Mouse (Mus musculus): ENCODE results near the gene Hmga1b. TPM values are rescaled to one million over a fixed set of nuclear protein-coding genes. Genes with fewer than 3 reads are reported as not detected.
"Not testable (repeated sequence)": the region's sequence is repeated elsewhere in the genome, so short reads cannot be mapped to it uniquely, and the experiment has no call there.

The Hmga1b gene
- total and polyA plus RNA-seq, 2 experiments from 2014 or later: 0.95 to 1.6 TPM

DNA sequence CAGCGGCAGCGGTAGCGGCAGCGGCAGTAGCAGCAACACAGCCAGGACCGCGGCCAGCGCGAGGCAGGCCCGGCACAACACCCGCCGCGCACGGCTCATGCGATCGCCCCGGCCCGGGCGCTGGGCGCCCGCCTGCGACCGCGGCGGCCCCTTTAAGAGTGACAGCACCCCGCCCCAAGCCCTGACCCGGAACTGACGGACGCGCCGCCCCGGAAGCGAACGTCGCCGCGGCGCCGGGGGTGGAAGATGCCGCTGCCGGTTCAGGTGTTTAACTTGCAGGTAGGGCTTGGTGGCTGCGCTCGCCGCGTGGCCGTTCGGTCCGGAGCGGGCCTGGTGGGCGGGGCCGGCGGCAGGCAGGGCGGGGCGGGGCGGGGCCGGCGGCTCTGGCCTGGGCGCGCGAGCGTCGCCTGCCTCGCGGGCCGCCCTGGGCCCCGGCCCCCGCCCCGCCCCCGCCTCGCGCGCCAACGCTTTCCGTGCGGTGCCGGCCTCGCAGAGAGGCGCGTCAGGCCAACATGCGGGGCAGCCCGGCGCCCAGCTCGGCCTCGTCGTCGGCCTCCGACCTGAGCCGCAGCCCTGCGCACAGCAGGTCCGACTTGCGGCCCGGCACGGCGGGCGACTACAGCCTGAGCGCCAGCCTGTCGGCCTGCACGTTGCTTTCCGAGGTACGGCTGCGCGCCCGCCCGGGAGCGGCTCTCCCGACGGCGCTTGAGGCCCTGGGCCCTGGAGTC is 21.6 kb downstream of the Hmga1b start, which contains the start of the genes Rfng and Gps1:
Gene Rfng (minus strand): TSS at position 144 of the 728 bp plus-strand sequence.
Gene Gps1 (plus strand): TSS at position 209 of the 728 bp plus-strand sequence.
- peak; percentile 95 for ATAC-seq
- peaks cover 52% of the 10 kb centered on the region for H3K36me3 ChIP-seq (ENCODE audit: insufficient read depth)
- WGBS: 3% methylated on average over 96 of the region's 107 CpGs

DNA sequence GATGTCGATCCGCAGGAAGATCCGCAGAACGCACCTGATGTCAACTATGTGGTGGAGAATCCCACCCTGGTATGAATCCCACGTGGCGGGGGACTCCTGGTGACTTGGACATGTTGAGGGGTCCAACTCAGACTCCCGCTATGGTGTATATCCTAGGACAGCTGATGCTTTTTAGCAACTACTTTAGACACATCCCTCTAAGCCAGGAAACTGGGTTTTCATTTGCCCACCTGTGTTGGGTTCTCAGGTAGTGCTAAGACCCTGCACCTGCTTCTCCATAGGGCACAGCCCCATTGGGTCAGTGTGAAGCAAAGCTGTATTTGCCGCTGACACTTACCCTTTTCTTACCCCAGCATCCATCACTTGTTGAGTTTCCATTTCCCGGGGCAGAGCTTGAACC is 22.6 kb downstream of the Hmga1b start:
- Histone ChIP-seq H3K36me3 (ENCODE audit: insufficient read depth) (peaks cover 57% of the 10 kb centered on the region), H3K9ac (peak overlapping the region; percentile 97), H3K4me3 (ENCODE audit: low read depth, low read length) (peak overlapping the region; percentile 88), H3K4me2 (ENCODE audit: low read depth) (peak overlapping the region; percentile 89), H3K4me1 (ENCODE audit: insufficient read depth) (peaks cover 9% of the 10 kb centered on the region), H3K27ac (ENCODE audit: low read depth, low read length) (no peak overlapping the region), H3K9me3 (ENCODE audit: low read length) (no peaks in the 10 kb centered on the region), H3K27me3 (ENCODE audit: insufficient read depth, low read length) (no peaks in the 10 kb centered on the region)
- no peak for TF ChIP-seq CTCF (IDR thresholded peaks at IDR 0.05; ENCODE audit: low read depth)
- DNase-seq (no peak), ATAC-seq (no peak)
- 35% methylated on average over 9 of the region's 9 CpGs for WGBS

More for the DNA sequence above, 21.6 kb downstream of the Hmga1b start, which contains the start of the genes Rfng and Gps1:
- Histone ChIP-seq H3K9ac (peak within 1 kb of the TSS; percentile 97), H3K27me3 (ENCODE audit: insufficient read depth, low read length) (no peaks in the 10 kb centered on the region), H3K4me3 (ENCODE audit: low read depth, low read length) (peak within 1 kb of the TSS; percentile 88), H3K4me1 (ENCODE audit: insufficient read depth) (peaks cover 9% of the 10 kb centered on the region), H3K27ac (ENCODE audit: low read depth, low read length) (peak within 1 kb of the TSS; percentile 83), H3K9me3 (ENCODE audit: low read length) (no peaks in the 10 kb centered on the region), H3K4me2 (ENCODE audit: low read depth) (peak within 1 kb of the TSS; percentile 89)
- TF ChIP-seq CTCF (IDR thresholded peaks at IDR 0.05; ENCODE audit: low read depth): no peak
- peak; percentile 84 for DNase-seq

- not testable (repeated sequence) for DNase-seq, ATAC-seq
- H3K36me3 ChIP-seq (ENCODE audit: insufficient read depth): peaks cover 73% of the 10 kb centered on the region
These were observed 25.9 kb downstream of the Hmga1b start for GRCm38 (mm10) chr11:120788460-120788859.

DNA sequence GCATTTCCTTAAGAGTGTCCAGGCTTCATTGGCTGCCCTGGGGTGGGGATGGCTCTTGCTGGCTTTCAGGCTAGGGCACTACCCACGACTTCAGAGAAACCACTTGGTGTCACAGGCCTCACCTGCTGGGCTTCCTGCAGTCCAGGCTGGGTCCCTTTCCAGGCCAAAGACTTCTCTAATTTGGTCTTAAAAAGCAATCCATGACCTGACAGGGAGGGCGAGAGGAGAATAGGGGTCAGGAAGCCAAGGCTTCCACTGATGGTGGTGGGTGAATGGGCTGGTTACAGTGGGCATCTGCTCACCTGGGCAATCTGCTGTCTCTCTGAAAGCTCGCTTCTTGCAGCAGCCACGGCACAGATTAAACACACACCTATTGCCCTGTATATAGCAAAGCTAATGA is 26.8 kb downstream of the Hmga1b start:
- no peak for DNase-seq
- Histone ChIP-seq H3K4me3 (ENCODE audit: low read depth, low read length) (no peak overlapping the region), H3K27ac (ENCODE audit: low read depth, low read length) (no peak overlapping the region), H3K9me3 (ENCODE audit: low read length) (no peaks in the 10 kb centered on the region), H3K4me1 (ENCODE audit: insufficient read depth) (peaks cover 6% of the 10 kb centered on the region), H3K4me2 (ENCODE audit: low read depth) (no peak overlapping the region), H3K36me3 (ENCODE audit: insufficient read depth) (peaks cover 79% of the 10 kb centered on the region), H3K27me3 (ENCODE audit: insufficient read depth, low read length) (no peaks in the 10 kb centered on the region), H3K9ac (no peak overlapping the region)
- no peak for TF ChIP-seq CTCF (IDR thresholded peaks at IDR 0.05; ENCODE audit: low read depth)
- WGBS: 91% methylated on average over 4 of the region's 4 CpGs
- ATAC-seq: no peak

More at GRCm38 (mm10) chr11:120788460-120788859, 25.9 kb downstream of the Hmga1b start:
- H3K4me2 ChIP-seq (ENCODE audit: low read depth); H3K27ac ChIP-seq (ENCODE audit: low read depth, low read length); H3K4me1 ChIP-seq (ENCODE audit: insufficient read depth); H3K9ac ChIP-seq; H3K27me3 ChIP-seq (ENCODE audit: insufficient read depth, low read length); H3K4me3 ChIP-seq (ENCODE audit: low read depth, low read length); H3K9me3 ChIP-seq (ENCODE audit: low read length): not testable (repeated sequence)
- 85% methylated on average over 9 of the region's 10 CpGs for WGBS

GRCm38 (mm10) chr11:120789810-120790209 is 27.2 kb downstream of the Hmga1b start:
- H3K9ac ChIP-seq: no peak overlapping the region
- no peak for DNase-seq
- H3K9me3 ChIP-seq (ENCODE audit: low read length): no peaks in the 10 kb centered on the region
- H3K4me3 ChIP-seq (ENCODE audit: low read depth, low read length): no peak overlapping the region
- no peaks in the 10 kb centered on the region for H3K27me3 ChIP-seq (ENCODE audit: insufficient read depth, low read length)
- no peak overlapping the region for H3K27ac ChIP-seq (ENCODE audit: low read depth, low read length)
- 0 out of 2 replicates have a peak, but pooled peaks have one; percentile 3 for TF ChIP-seq CTCF (IDR thresholded peaks at IDR 0.05; ENCODE audit: low read depth)
- H3K4me1 ChIP-seq (ENCODE audit: insufficient read depth): peaks cover 6% of the 10 kb centered on the region
- ATAC-seq: peak; percentile 50; the same call in 1 of the 2 replicates
- H3K4me2 ChIP-seq (ENCODE audit: low read depth): no peak overlapping the region
- H3K36me3 ChIP-seq (ENCODE audit: insufficient read depth): peaks cover 79% of the 10 kb centered on the region
- WGBS: 91% methylated on average over 3 of the region's 3 CpGs

DNA sequence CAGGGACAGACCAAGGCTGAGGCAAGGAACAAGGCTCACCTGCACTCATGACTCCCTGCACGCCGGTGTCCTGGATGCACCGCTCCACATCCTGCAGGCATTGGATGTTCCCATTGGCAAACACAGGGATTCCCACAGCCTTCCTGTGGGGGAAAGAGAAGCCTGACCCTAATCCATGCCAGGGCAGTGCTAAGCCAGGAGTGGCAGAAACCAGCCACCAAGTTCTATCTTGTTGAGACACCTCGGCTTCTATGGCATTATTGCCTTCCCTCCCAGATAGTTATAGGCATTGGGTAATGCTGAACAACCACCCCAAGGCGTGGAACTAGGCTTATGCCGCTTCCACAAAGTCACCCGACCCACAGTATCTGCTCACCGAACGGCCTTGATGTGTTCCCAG is 30.1 kb downstream of the Hmga1b start:
- no peak for TF ChIP-seq CTCF (IDR thresholded peaks at IDR 0.05; ENCODE audit: low read depth)
- Histone ChIP-seq H3K27ac (ENCODE audit: low read depth, low read length) (no peak overlapping the region), H3K36me3 (ENCODE audit: insufficient read depth) (peaks cover 59% of the 10 kb centered on the region), H3K9ac (no peak overlapping the region), H3K4me1 (ENCODE audit: insufficient read depth) (peaks cover 6% of the 10 kb centered on the region), H3K9me3 (ENCODE audit: low read length) (no peaks in the 10 kb centered on the region), H3K27me3 (ENCODE audit: insufficient read depth, low read length) (no peaks in the 10 kb centered on the region), H3K4me2 (ENCODE audit: low read depth) (no peak overlapping the region), H3K4me3 (ENCODE audit: low read depth, low read length) (no peak overlapping the region)
- WGBS: 96% methylated on average over 9 of the region's 9 CpGs
- no peak for DNase-seq
- no peak for ATAC-seq
